Mouse (Mus musculus): ENCODE results near the gene Hspa4. TPM values are rescaled to one million over a fixed set of nuclear protein-coding genes. Genes with fewer than 3 reads are reported as not detected.

Hspa4 gene
- total RNA-seq, 2 experiments from 2014 or later: 150 to 168 TPM

GRCm38 (mm10) chr11:53254428-53254827, 45.8 kb downstream of the Hspa4 start:
- DNase-seq (ENCODE audit: low spot score in 2 of 2): no peak

- no peak for DNase-seq (ENCODE audit: low spot score in 2 of 2)
Observed at GRCm38 (mm10) chr11:53252186-53253119, 47.8 kb downstream of the Hspa4 start.

- no peak for DNase-seq (ENCODE audit: low spot score in 2 of 2)
Observed at GRCm38 (mm10) chr11:53250796-53251195, 49.5 kb downstream of the Hspa4 start.

DNA sequence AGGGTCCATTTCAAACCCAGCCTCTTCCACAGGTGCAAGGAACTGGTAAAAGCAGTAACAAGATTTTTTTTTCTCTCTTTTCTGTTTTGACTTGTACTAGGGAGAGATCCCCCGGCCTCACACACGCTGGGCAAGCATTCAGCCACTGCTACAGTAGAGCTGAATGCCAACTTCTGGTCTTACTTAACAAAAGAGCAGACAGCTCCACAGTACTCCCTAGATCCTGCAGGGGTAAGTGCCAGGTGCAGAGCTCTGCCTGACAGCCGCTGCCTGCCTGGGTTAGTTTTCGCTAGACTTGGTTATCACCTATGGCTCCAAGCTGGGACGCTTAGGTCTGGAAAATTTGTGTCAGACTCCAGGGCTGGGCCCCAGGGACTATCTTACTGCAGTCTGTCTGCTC, 50.6 kb downstream of the Hspa4 start:
- DNase-seq (ENCODE audit: low spot score in 2 of 2): no peak

GRCm38 (mm10) chr11:53245561-53245960, 54.7 kb downstream of the Hspa4 start:
- no peak for DNase-seq (ENCODE audit: low spot score in 2 of 2)

GRCm38 (mm10) chr11:53243199-53243598, 57.1 kb downstream of the Hspa4 start:
- no peak for DNase-seq (ENCODE audit: low spot score in 2 of 2)

DNA sequence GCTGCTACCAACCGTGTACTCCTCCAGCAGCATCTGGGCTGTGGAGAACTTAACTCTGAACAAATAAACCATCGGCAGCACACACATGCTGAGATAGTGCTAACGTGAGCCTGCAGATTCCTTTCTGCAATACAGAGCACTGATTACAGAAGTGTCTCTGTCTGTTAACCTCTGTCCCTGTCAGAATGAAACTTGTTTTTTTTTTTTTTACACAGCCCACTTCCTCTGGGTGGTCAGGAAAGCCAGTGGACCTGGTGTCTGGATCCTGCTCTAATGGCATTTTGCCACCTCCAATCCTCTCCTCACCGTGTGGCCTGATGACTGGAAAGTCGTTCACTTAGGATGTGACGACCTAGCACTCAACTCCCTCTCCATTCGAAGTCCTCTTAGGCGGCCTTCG, 66.7 kb downstream of the Hspa4 start:
- DNase-seq (ENCODE audit: low spot score in 2 of 2): no peak

- no peak for DNase-seq (ENCODE audit: low spot score in 2 of 2)
Observed at GRCm38 (mm10) chr11:53231836-53232235, 68.4 kb downstream of the Hspa4 start.

GRCm38 (mm10) chr11:53229011-53229410, 71.2 kb downstream of the Hspa4 start:
- DNase-seq (ENCODE audit: low spot score in 2 of 2): no peak

DNA sequence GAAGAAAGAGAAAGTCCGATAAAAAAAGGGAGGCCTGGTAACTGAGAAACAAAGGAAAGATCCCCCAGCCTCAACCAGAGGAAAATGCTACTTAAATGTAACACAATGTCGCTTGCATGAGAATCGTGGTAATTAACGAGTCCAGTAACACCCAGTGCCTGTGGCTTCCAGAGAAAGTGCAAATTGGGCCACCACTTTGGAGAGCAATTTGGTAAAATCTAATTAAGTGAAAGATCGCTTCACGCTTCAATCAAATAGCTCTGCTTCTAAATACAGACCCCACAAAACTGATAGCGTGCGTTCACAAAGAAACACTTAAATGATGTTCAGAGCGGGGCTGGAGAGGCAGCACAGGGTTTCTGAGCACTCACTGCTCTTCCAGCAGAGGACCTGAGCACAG, 89.4 kb downstream of the Hspa4 start:
- no peak for DNase-seq (ENCODE audit: low spot score in 2 of 2)

Other genes with a start within 250 kb of the Hspa4 start
- 10 to 100 TPM; 12.5 to 16.4 TPM for gene Zcchc10, start 24.2 kb upstream of the Hspa4 start, total RNA-seq (2021)
- gene Aff4, start 50.4 kb upstream of the Hspa4 start, total RNA-seq (2021): 100 to 1,000 TPM; 163 to 187 TPM
- gene Leap2, start 122.7 kb upstream of the Hspa4 start, total RNA-seq (2021): 1 to 10 TPM in 1 of 2 experiments, not detected in 1; 7.2 TPM
- 100 to 1,000 TPM; 559 to 683 TPM for gene Uqcrq, start 130.4 kb upstream of the Hspa4 start, total RNA-seq (2021)
- gene Gdf9, start 130.6 kb upstream of the Hspa4 start, total RNA-seq (2021): 1 to 10 TPM in 1 of 2 experiments, under 1 TPM in 1; 0.85 to 1.1 TPM
- gene Gm10447, start 156.7 kb upstream of the Hspa4 start, total RNA-seq (2021): under 1 TPM; 0.36 to 0.51 TPM
- 1 to 10 TPM; 4.5 to 5.8 TPM for gene Shroom1, start 156.7 kb upstream of the Hspa4 start, total RNA-seq (2021)
- not detected for gene Gm9837, start 170.0 kb upstream of the Hspa4 start, total RNA-seq (2021)
- not detected for gene Gm9945, start 179.7 kb upstream of the Hspa4 start, total RNA-seq (2021)
- gene Sowaha, start 179.8 kb upstream of the Hspa4 start, total RNA-seq (2021): 1 to 10 TPM; 1.7 to 2.2 TPM
- 10 to 100 TPM; 60.4 to 65.7 TPM for gene Sept8, start 218.8 kb upstream of the Hspa4 start, total RNA-seq (2021)

All from adrenal gland, postnatal 4 days (tissue).